Comparison of ENCODE assay signal across 14 mouse cellular contexts in genomic region chr3:106170522-106171053, GRCm38 (mm10). TPM values are rescaled to one million over a fixed set of nuclear protein-coding genes. Genes with fewer than 3 reads are reported as not detected.
A peak's percentile ranks its signal among the peaks of the same experiment; 100 is the strongest.
DNase-seq lines count a peak whose midpoint lies in the region; ATAC-seq and TF ChIP-seq lines count a peak whose summit lies in the region.
"Had no signal": no experiment of that assay in that cellular context is flagged by ENCODE, and none has a peak within 500 bp of the region (broad histone marks: within the 10 kb centered on the region; RNA-seq: fewer than 3 reads in every experiment).

No protein-coding gene starts in this region.

- no peak overlapping the region for H3K9ac ChIP-seq in kidney, embryonic 16.5 days (replicated peaks; ENCODE audit: low read length)
- H3K9ac ChIP-seq in limb, embryonic 15.5 days: no peak overlapping the region
- H3K9ac ChIP-seq: hindbrain, embryonic 15.5 days had no signal

- ATAC-seq in kidney, embryonic 16.5 days (ENCODE audit: low FRiP score, low TSS enrichment): no peak
- ATAC-seq in limb, embryonic 15.5 days (ENCODE audit: insufficient number of reproducible peaks, low FRiP score, low TSS enrichment, low read depth): 0 out of 2 replicates have a peak, but pooled peaks have one; percentile 10
- ATAC-seq in megakaryocyte-erythroid progenitor cell, adult 5-6 weeks (replicated peaks; ENCODE audit: low FRiP score, low TSS enrichment, poor library complexity, severe bottlenecking): no peak

- peaks cover 3% of the 10 kb centered on the region; the same call in 1 of the 2 replicates for H3K9me3 ChIP-seq in kidney, embryonic 16.5 days (ENCODE audit: low read length)
- peaks cover 5% of the 10 kb centered on the region; the same call in 1 of the 2 replicates for H3K9me3 ChIP-seq in limb, embryonic 15.5 days
- H3K9me3 ChIP-seq: hindbrain, embryonic 15.5 days; megakaryocyte, embryonic 14.5 days had no signal

- no peaks in the 10 kb centered on the region for H3K27me3 ChIP-seq in kidney, embryonic 16.5 days (ENCODE audit: insufficient read depth, low read length)
- H3K27me3 ChIP-seq in limb, embryonic 15.5 days: no peaks in the 10 kb centered on the region
- H3K27me3 ChIP-seq: hindbrain, embryonic 15.5 days; megakaryocyte, embryonic 14.5 days had no signal

- peak; percentile 7 to 19 for DNase-seq in adrenal gland, postnatal 36 days
- DNase-seq in adrenal gland, adult 8-10 months: no peak
- peak; percentile 4 for DNase-seq in kidney, adult 9 months
- no peak for DNase-seq in frontal cortex, postnatal 10 days (ENCODE audit: low spot score in 2 of 2)
- DNase-seq: left cerebral cortex, postnatal 4 days had no signal

- 51% methylated on average over 1 of the region's 1 CpGs for WGBS in kidney, embryonic 16.5 days
- WGBS in bone marrow, adult 2 months: 41% methylated on average over 1 of the region's 1 CpGs
- 40% methylated on average over 1 of the region's 1 CpGs for WGBS in limb, embryonic 15.5 days

- no peak for TF ChIP-seq POLR2A in bone marrow, adult 2 months (IDR thresholded peaks at IDR 0.05; ENCODE audit: borderline replicate concordance, control insufficient read depth, low read depth, low read length)

- no peaks in the 10 kb centered on the region for H3K36me3 ChIP-seq in kidney, embryonic 16.5 days (ENCODE audit: insufficient read depth, low read length)
- no peaks in the 10 kb centered on the region for H3K36me3 ChIP-seq in limb, embryonic 15.5 days
- H3K36me3 ChIP-seq: hindbrain, embryonic 15.5 days had no signal

- no peak overlapping the region for H3K4me2 ChIP-seq in kidney, embryonic 16.5 days (replicated peaks; ENCODE audit: low read depth, low read length)
- H3K4me2 ChIP-seq in limb, embryonic 15.5 days: no peak overlapping the region
- H3K4me2 ChIP-seq: hindbrain, embryonic 15.5 days had no signal

- no peaks in the 10 kb centered on the region for H3K4me1 ChIP-seq in kidney, embryonic 16.5 days (ENCODE audit: insufficient read depth, low read length)
- peaks cover 2% of the 10 kb centered on the region for H3K4me1 ChIP-seq in bone marrow, adult 2 months (ENCODE audit: control insufficient read depth, insufficient read depth, low read length)
- H3K4me1 ChIP-seq in limb, embryonic 15.5 days: no peaks in the 10 kb centered on the region
- H3K4me1 ChIP-seq: hindbrain, embryonic 15.5 days; megakaryocyte, embryonic 14.5 days had no signal

- H3K4me3 ChIP-seq in kidney, embryonic 16.5 days (ENCODE audit: low read length): no peak overlapping the region
- no peak overlapping the region for H3K4me3 ChIP-seq in bone marrow, adult 2 months (replicated peaks; ENCODE audit: control insufficient read depth, low read depth, low read length)
- no peak overlapping the region for H3K4me3 ChIP-seq in limb, embryonic 15.5 days
- H3K4me3 ChIP-seq: hindbrain, embryonic 15.5 days; megakaryocyte, embryonic 14.5 days had no signal

- no peak for TF ChIP-seq CTCF in bone marrow, adult 2 months (IDR thresholded peaks at IDR 0.05; ENCODE audit: control insufficient read depth, insufficient read depth, low read length)

- no peak overlapping the region for H3K27ac ChIP-seq in kidney, embryonic 16.5 days (ENCODE audit: low read length)
- H3K27ac ChIP-seq in bone marrow, adult 2 months (ENCODE audit: control insufficient read depth, insufficient read depth, low read depth, low read length, poor library complexity): peak overlapping the region; percentile 90; the same call in 1 of the 2 replicates
- no peak overlapping the region for H3K27ac ChIP-seq in limb, embryonic 15.5 days
- H3K27ac ChIP-seq: hindbrain, embryonic 15.5 days had no signal

RNA-seq across cellular contexts. Expression of gene Chil3, which starts 3.2 kb away (rescaled TPM):
- total RNA-seq in adrenal gland, postnatal 36 days (2021): not detected
- total RNA-seq in adrenal gland, adult 8-10 months (2022): 1 to 10 TPM in 1 of 4 experiments, under 1 TPM in 2, not detected in 1; 0.32 to 2.1 (median 0.67) TPM
- 0.15 and 0.21 TPM in 2 replicates for polyA plus RNA-seq in kidney, embryonic 16.5 days (2015; fragmentation: Nextera tagmentation; extraction: Ambion mirVana)
- polyA plus RNA-seq in bone marrow, adult 2 months (2011; ENCODE audit: insufficient read depth, insufficient read length, low replicate concordance, missing spikeins): 120 and 448 TPM in 2 replicates
- polyA plus RNA-seq in limb, embryonic 15.5 days (2015; fragmentation: Nextera tagmentation; extraction: Ambion mirVana): 0.15 and 0.72 TPM in 2 replicates
- total RNA-seq in megakaryocyte-erythroid progenitor cell, adult 5-6 weeks (2014; fragmentation: Nextera tagmentation): 47.1 TPM in 1 of 2 replicates, not detected in the other
- 3.2 and 10.7 TPM in 2 replicates for total RNA-seq in megakaryocyte-erythroid progenitor cell, adult 5-6 weeks (2017)
- total RNA-seq: heart, adult 18-20 months; left cerebral cortex, postnatal 4 days had no signal
- polyA plus RNA-seq: hindbrain, embryonic 15.5 days; kidney, embryonic 14.5 days; neural tube, embryonic 11.5 days had no signal

RNA-seq across cellular contexts. Expression of gene Chil4, which starts 48.7 kb away (rescaled TPM):
- not detected for total RNA-seq in adrenal gland, postnatal 36 days (2021)
- total RNA-seq in adrenal gland, adult 8-10 months (2022): not detected
- polyA plus RNA-seq in kidney, embryonic 16.5 days (2015; fragmentation: Nextera tagmentation; extraction: Ambion mirVana): 0.66 and 0.95 TPM in 2 replicates
- polyA plus RNA-seq in bone marrow, adult 2 months (2011; ENCODE audit: insufficient read depth, insufficient read length, low replicate concordance, missing spikeins): not detected in 2 replicates
- polyA plus RNA-seq in limb, embryonic 15.5 days (2015; fragmentation: Nextera tagmentation; extraction: Ambion mirVana): not detected in 2 replicates
- not detected in 2 replicates for total RNA-seq in megakaryocyte-erythroid progenitor cell, adult 5-6 weeks (2014; fragmentation: Nextera tagmentation)
- not detected in 2 replicates for total RNA-seq in megakaryocyte-erythroid progenitor cell, adult 5-6 weeks (2017)
- total RNA-seq: heart, adult 18-20 months; left cerebral cortex, postnatal 4 days had no signal
- polyA plus RNA-seq: kidney, embryonic 14.5 days; neural tube, embryonic 11.5 days had no signal

RNA-seq across cellular contexts. Expression of gene Chia1, which starts 57.6 kb away (rescaled TPM):
- not detected for total RNA-seq in adrenal gland, postnatal 36 days (2021)
- total RNA-seq in adrenal gland, adult 8-10 months (2022): not detected
- not detected in 2 replicates for polyA plus RNA-seq in kidney, embryonic 16.5 days (2015; fragmentation: Nextera tagmentation; extraction: Ambion mirVana)
- not detected in 2 replicates for polyA plus RNA-seq in bone marrow, adult 2 months (2011; ENCODE audit: insufficient read depth, insufficient read length, low replicate concordance, missing spikeins)
- polyA plus RNA-seq in limb, embryonic 15.5 days (2015; fragmentation: Nextera tagmentation; extraction: Ambion mirVana): not detected in 2 replicates
- total RNA-seq in megakaryocyte-erythroid progenitor cell, adult 5-6 weeks (2014; fragmentation: Nextera tagmentation): not detected in 2 replicates
- not detected in 2 replicates for total RNA-seq in megakaryocyte-erythroid progenitor cell, adult 5-6 weeks (2017)
- total RNA-seq: heart, adult 18-20 months had no signal
- polyA plus RNA-seq: kidney, embryonic 14.5 days; neural tube, embryonic 11.5 days had no signal

Comparison
In these comparisons a context has a peak if more than half of its experiments do, and no peak if none do; other contexts are left out.
1. DNase-seq: peak in adrenal gland, postnatal 36 days (2 of 2) and kidney, adult 9 months (single experiment); none in adrenal gland, adult 8-10 months (single experiment) and frontal cortex, postnatal 10 days (0 of 2).